Mouse (Mus musculus) E14TG2a.4 (cell line): ENCODE results near the gene Sox5.

Experiments
- H3K27me3 ChIP-seq: 2 replicates; pipeline ENCODE4 v1.6.1; 2014; ENCODE audit warnings: low read length, control low read depth; ENCODE audit not compliant: insufficient read depth
- H3K36me3 ChIP-seq: 2 replicates; pipeline ENCODE4 v1.6.1; 2014; ENCODE audit warnings: low read length, control low read depth; ENCODE audit not compliant: insufficient read depth
- H3K4me1 ChIP-seq: replicated peaks from 2 replicates; pipeline ENCODE4 v1.6.1; 2014; ENCODE audit warnings: low read depth, low read length, control low read depth
- H3K4me3 ChIP-seq: replicated peaks from 2 replicates; pipeline ENCODE4 v1.5.1; 2014; ENCODE audit warnings: mild to moderate bottlenecking, low read length
- H3K9me3 ChIP-seq: 2 replicates; pipeline ENCODE4 v1.6.1; 2014; ENCODE audit warnings: low read length, control low read depth
- CTCF ChIP-seq: conservative IDR thresholded peaks from 2 replicates; pipeline ENCODE4 v1.5.1; 2014; ENCODE audit warnings: low read length
- NANOG ChIP-seq: IDR thresholded peaks from 2 replicates; pipeline ENCODE4 v1.6.1; 2014; ENCODE audit warnings: borderline replicate concordance, low read length, mixed read lengths
- POU5F1 ChIP-seq: IDR thresholded peaks from 2 replicates; pipeline ENCODE4 v1.6.1; 2014; ENCODE audit warnings: low read length, borderline replicate concordance

The Sox5 gene

GRCm38 (mm10) chr6:144779945-144780607, 1.7 kb downstream of the Sox5 start:
- no peak for TF ChIP-seq NANOG
- no peak for TF ChIP-seq CTCF
- no peak for TF ChIP-seq POU5F1
- no peaks in the 10 kb centered on the region for H3K9me3 ChIP-seq
- no peaks in the 10 kb centered on the region for H3K36me3 ChIP-seq
- peaks cover 22% of the 10 kb centered on the region for H3K4me1 ChIP-seq
- peaks cover 68% of the 10 kb centered on the region for H3K27me3 ChIP-seq
- H3K4me3 ChIP-seq, result no peak overlapping the region

- Histone ChIP-seq H3K4me3 (no peak overlapping the region), H3K36me3 (no peaks in the 10 kb centered on the region), H3K4me1 (peaks cover 13% of the 10 kb centered on the region), H3K27me3 (peaks cover 43% of the 10 kb centered on the region), H3K9me3 (no peaks in the 10 kb centered on the region)
- TF ChIP-seq CTCF (no peak), NANOG (no peak), POU5F1 (no peak)
Observed at GRCm38 (mm10) chr6:144777356-144778035, 4.3 kb downstream of the Sox5 start.

GRCm38 (mm10) chr6:144773736-144774135, 8.0 kb downstream of the Sox5 start:
- Histone ChIP-seq H3K9me3 (no peaks in the 10 kb centered on the region), H3K27me3 (peaks cover 22% of the 10 kb centered on the region), H3K4me1 (peaks cover 7% of the 10 kb centered on the region), H3K4me3 (no peak overlapping the region), H3K36me3 (no peaks in the 10 kb centered on the region)
- no peak for TF ChIP-seq NANOG
- TF ChIP-seq CTCF, result no peak
- no peak for TF ChIP-seq POU5F1

- Histone ChIP-seq H3K4me1 (peaks cover 7% of the 10 kb centered on the region), H3K4me3 (no peak overlapping the region), H3K9me3 (no peaks in the 10 kb centered on the region), H3K27me3 (peaks cover 28% of the 10 kb centered on the region), H3K36me3 (no peaks in the 10 kb centered on the region)
- TF ChIP-seq POU5F1, result no peak
- no peak for TF ChIP-seq CTCF
- TF ChIP-seq NANOG, result no peak
Observed at GRCm38 (mm10) chr6:144772985-144773384, 8.8 kb downstream of the Sox5 start.

- no peak for TF ChIP-seq POU5F1
- no peak for TF ChIP-seq NANOG
- Histone ChIP-seq H3K27me3 (peaks cover 31% of the 10 kb centered on the region), H3K9me3 (no peaks in the 10 kb centered on the region), H3K4me1 (peaks cover 7% of the 10 kb centered on the region), H3K36me3 (no peaks in the 10 kb centered on the region), H3K4me3 (no peak overlapping the region)
Observed at GRCm38 (mm10) chr6:144772175-144772918, 9.4 kb downstream of the Sox5 start.

- no peak for TF ChIP-seq CTCF
- no peak for TF ChIP-seq POU5F1
- TF ChIP-seq NANOG, result no peak
- H3K36me3 ChIP-seq, result no peaks in the 10 kb centered on the region
- H3K4me3 ChIP-seq, result no peak overlapping the region
- H3K4me1 ChIP-seq, result peaks cover 7% of the 10 kb centered on the region
- H3K9me3 ChIP-seq, result no peaks in the 10 kb centered on the region
- H3K27me3 ChIP-seq, result peaks cover 19% of the 10 kb centered on the region
Observed at GRCm38 (mm10) chr6:144769060-144769459, 12.7 kb downstream of the Sox5 start.

GRCm38 (mm10) chr6:144761902-144762301, 19.9 kb downstream of the Sox5 start:
- TF ChIP-seq CTCF (no peak), NANOG (no peak), POU5F1 (no peak)
- H3K27me3 ChIP-seq, result no peaks in the 10 kb centered on the region
- H3K36me3 ChIP-seq, result no peaks in the 10 kb centered on the region
- H3K9me3 ChIP-seq, result no peaks in the 10 kb centered on the region
- H3K4me1 ChIP-seq, result no peaks in the 10 kb centered on the region
- no peak overlapping the region for H3K4me3 ChIP-seq

- TF ChIP-seq POU5F1, result no peak
- TF ChIP-seq CTCF, result no peak
- no peak for TF ChIP-seq NANOG
- no peaks in the 10 kb centered on the region for H3K9me3 ChIP-seq
- no peaks in the 10 kb centered on the region for H3K36me3 ChIP-seq
- no peaks in the 10 kb centered on the region for H3K27me3 ChIP-seq
- no peak overlapping the region for H3K4me3 ChIP-seq
- H3K4me1 ChIP-seq, result no peaks in the 10 kb centered on the region
Observed at GRCm38 (mm10) chr6:144759193-144759592, 22.6 kb downstream of the Sox5 start.
